Mouse (Mus musculus) fat pad, adult 2 months (tissue): ENCODE data around the gene Zfp969.
"Not testable (repeated sequence)": the region's sequence is repeated elsewhere in the genome, so short reads cannot be mapped to it uniquely, and the experiment has no call there.

Source experiments
- DNase-seq: peaks from one replicate; pipeline ENCODE4 v3.0.0-alpha.2; 2011; ENCODE audit warnings: low read depth, low spot score; ENCODE audit errors: extremely low read depth

Gene Zfp969

GRCm38 (mm10) chr2:175703546-175703945 lies at the start of gene Zfp969:
Gene Zfp969 (minus strand): TSS chr2:175703646.
- not testable (repeated sequence) for DNase-seq

- DNase-seq: not testable (repeated sequence)
Observed at GRCm38 (mm10) chr2:175741237-175741636, 37.8 kb upstream of the Zfp969 start, which contains the start of gene Gm2007. Gene Gm2007 (plus strand): TSS chr2:175741537.

GRCm38 (mm10) chr2:175643678-175644077 lies 59.8 kb downstream of the Zfp969 start, which contains the start of gene Gm11007:
Gene Gm11007 (plus strand): TSS chr2:175643978.
- not testable (repeated sequence) for DNase-seq
